Mouse (Mus musculus): ENCODE measurements at regions not wholly inside any gene's neighbourhood (a gene's known extent, or its start where the extent isn't known, plus 50 kb on each side); places are given as distances from the start of the nearest gene placed in this dataset.

DNA sequence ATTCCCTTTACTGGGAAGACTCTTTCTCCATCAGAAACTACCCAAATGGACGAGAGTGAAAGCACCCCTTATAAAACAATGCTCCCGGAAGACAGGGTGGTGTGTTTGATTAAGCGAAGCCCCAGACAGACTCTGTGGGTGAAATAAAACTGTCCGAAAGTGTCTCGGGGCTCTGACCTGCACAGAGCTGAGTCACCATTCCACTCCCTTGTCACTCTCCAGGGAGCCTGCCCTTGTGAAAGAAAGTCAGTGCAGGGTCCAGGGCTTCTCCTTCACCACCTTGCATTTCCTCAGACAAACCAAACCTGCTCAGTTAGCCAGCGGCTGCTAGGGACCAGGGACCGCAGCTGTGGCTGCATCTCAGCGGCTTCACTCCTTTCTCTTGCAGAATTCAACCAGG is 222.3 kb upstream of the Irx3 start:
- no peak overlapping the region for H3K4me3 ChIP-seq
- no peaks in the 10 kb centered on the region for H3K79me2 ChIP-seq (replicated peaks; ENCODE audit: control insufficient read depth, insufficient read depth, low read length)
- TF ChIP-seq CTCF (IDR thresholded peaks at IDR 0.05), result no peak
- no peak for TF ChIP-seq EP300 (IDR thresholded peaks at IDR 0.05; ENCODE audit: insufficient read depth, low read depth, low read length)
- no peak for TF ChIP-seq POLR2A (IDR thresholded peaks at IDR 0.05; ENCODE audit: insufficient read depth, low read depth, low read length)
- H3K9ac ChIP-seq (ENCODE audit: low read depth, low read length), result no peak overlapping the region
- H3K27me3 ChIP-seq (ENCODE audit: control insufficient read depth, insufficient read depth, low read length), result no peaks in the 10 kb centered on the region; the same call in 1 of the 2 replicates
- no peaks in the 10 kb centered on the region for H3K36me3 ChIP-seq (ENCODE audit: control insufficient read depth, insufficient read depth, low read length)
- intact Hi-C loops (cut with DNase I), result no loop called here
- no peaks in the 10 kb centered on the region for H3K4me1 ChIP-seq (ENCODE audit: control insufficient read depth, insufficient read depth, low read length)
- H3K27ac ChIP-seq, result no peak overlapping the region
- 19% methylated on average over 8 of the region's 8 CpGs for WGBS
- no peak for DNase-seq

GRCm38 (mm10) chr8:92021521-92021920 is 219.7 kb upstream of the Irx3 start:
- no peak for TF ChIP-seq CTCF (IDR thresholded peaks at IDR 0.05)
- TF ChIP-seq EP300 (IDR thresholded peaks at IDR 0.05; ENCODE audit: insufficient read depth, low read depth, low read length), result no peak
- TF ChIP-seq POLR2A (IDR thresholded peaks at IDR 0.05; ENCODE audit: insufficient read depth, low read depth, low read length), result no peak
- DNase-seq, result no peak
- intact Hi-C loops (cut with DNase I), result no loop called here

DNA sequence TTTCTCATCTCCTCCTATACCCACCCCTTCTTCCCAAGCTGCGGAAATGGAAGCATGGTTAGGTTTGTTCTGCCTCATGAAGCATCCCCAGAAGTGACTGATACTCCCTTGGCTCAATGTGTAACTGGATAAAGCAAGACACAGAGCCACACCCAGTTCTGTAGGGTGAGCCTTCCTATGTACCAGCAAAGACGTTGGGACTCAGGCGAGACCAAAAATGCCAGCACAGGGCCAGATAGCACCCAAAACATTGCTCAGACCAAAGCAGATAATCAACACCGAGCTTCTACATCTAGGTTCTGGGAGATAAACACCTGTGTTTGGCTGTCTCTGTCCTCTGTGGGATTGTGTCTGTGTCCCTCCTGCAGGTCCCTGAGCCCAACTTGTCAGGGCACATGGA is 212.8 kb upstream of the Irx3 start:
- Histone ChIP-seq H3K36me3 (ENCODE audit: control insufficient read depth, insufficient read depth, low read length) (no peaks in the 10 kb centered on the region), H3K27ac (no peak overlapping the region), H3K27me3 (ENCODE audit: control insufficient read depth, insufficient read depth, low read length) (no peaks in the 10 kb centered on the region), H3K9ac (ENCODE audit: low read depth, low read length) (no peak overlapping the region), H3K4me3 (no peak overlapping the region), H3K79me2 (replicated peaks; ENCODE audit: control insufficient read depth, insufficient read depth, low read length) (no peaks in the 10 kb centered on the region), H3K4me1 (ENCODE audit: control insufficient read depth, insufficient read depth, low read length) (peaks cover 2% of the 10 kb centered on the region; the same call in 1 of the 2 replicates)
- no peak for DNase-seq
- TF ChIP-seq POLR2A (IDR thresholded peaks at IDR 0.05; ENCODE audit: insufficient read depth, low read depth, low read length) (no peak), EP300 (IDR thresholded peaks at IDR 0.05; ENCODE audit: insufficient read depth, low read depth, low read length) (no peak), CTCF (IDR thresholded peaks at IDR 0.05) (no peak)
- 84% methylated on average over 4 of the region's 4 CpGs for WGBS
- intact Hi-C loops (cut with DNase I), result loop anchor here (5.0 kb wide), 1 partner anchor 212 kb away; the partner anchor contains the start of gene Irx3

More at GRCm38 (mm10) chr8:92021521-92021920, 219.7 kb upstream of the Irx3 start:
- Histone ChIP-seq H3K27ac (no peak overlapping the region), H3K27me3 (ENCODE audit: control insufficient read depth, insufficient read depth, low read length) (no peaks in the 10 kb centered on the region), H3K79me2 (replicated peaks; ENCODE audit: control insufficient read depth, insufficient read depth, low read length) (no peaks in the 10 kb centered on the region), H3K9ac (ENCODE audit: low read depth, low read length) (no peak overlapping the region), H3K4me1 (ENCODE audit: control insufficient read depth, insufficient read depth, low read length) (no peaks in the 10 kb centered on the region), H3K4me3 (no peak overlapping the region), H3K36me3 (ENCODE audit: control insufficient read depth, insufficient read depth, low read length) (no peaks in the 10 kb centered on the region)
- 63% methylated on average over 3 of the region's 3 CpGs for WGBS

DNA sequence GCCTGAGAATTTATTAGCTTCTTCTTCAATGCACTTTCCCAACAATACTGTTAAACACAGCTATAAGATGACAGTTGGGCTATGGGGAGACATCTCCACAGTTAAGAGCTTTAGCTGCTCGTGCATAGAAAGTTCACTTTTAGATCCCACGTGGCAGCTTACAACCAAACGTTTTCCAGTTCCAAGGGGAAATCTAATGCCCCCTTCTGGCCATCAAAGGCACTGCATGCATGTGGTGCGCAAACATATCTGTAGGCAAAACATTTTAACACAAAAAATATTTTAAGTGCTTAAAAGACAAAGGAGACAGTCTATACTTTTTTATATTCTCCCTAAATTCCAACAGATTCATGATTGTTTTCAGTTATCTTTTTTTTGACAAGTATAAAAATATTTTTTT is 211.3 kb upstream of the Irx3 start:
- peaks cover 4% of the 10 kb centered on the region; the same call in 1 of the 2 replicates for H3K4me1 ChIP-seq (ENCODE audit: control insufficient read depth, insufficient read depth, low read length)
- TF ChIP-seq POLR2A (IDR thresholded peaks at IDR 0.05; ENCODE audit: insufficient read depth, low read depth, low read length) (no peak), CTCF (IDR thresholded peaks at IDR 0.05) (peak; percentile 68)
- H3K27me3 ChIP-seq (ENCODE audit: control insufficient read depth, insufficient read depth, low read length), result no peaks in the 10 kb centered on the region
- no peak overlapping the region for H3K27ac ChIP-seq
- DNase-seq, result no peak
- 50% methylated on average over 4 of the region's 4 CpGs for WGBS
- no peak overlapping the region for H3K4me3 ChIP-seq
- intact Hi-C loops (cut with DNase I), result loop anchor here (5.0 kb wide), 1 partner anchor 211 kb away; the partner anchor contains the start of gene Irx3
- peaks cover 2% of the 10 kb centered on the region; the same call in 1 of the 2 replicates for H3K36me3 ChIP-seq (ENCODE audit: control insufficient read depth, insufficient read depth, low read length)
- no peaks in the 10 kb centered on the region for H3K79me2 ChIP-seq (replicated peaks; ENCODE audit: control insufficient read depth, insufficient read depth, low read length)
- no peak overlapping the region for H3K9ac ChIP-seq (ENCODE audit: low read depth, low read length)

GRCm38 (mm10) chr8:92010412-92010811 is 208.5 kb upstream of the Irx3 start:
- H3K4me3 ChIP-seq, result no peak overlapping the region
- H3K9ac ChIP-seq (ENCODE audit: low read depth, low read length), result no peak overlapping the region
- H3K36me3 ChIP-seq (ENCODE audit: control insufficient read depth, insufficient read depth, low read length), result peaks cover 2% of the 10 kb centered on the region; the same call in 1 of the 2 replicates
- intact Hi-C loops (cut with DNase I), result loop anchor here (2.0 to 5.0 kb wide), 2 partner anchors 44 to 208 kb away; partner anchors contain the start of gene Irx3
- peak overlapping the region; percentile 84 for H3K27ac ChIP-seq
- TF ChIP-seq POLR2A (IDR thresholded peaks at IDR 0.05; ENCODE audit: insufficient read depth, low read depth, low read length) (no peak), CTCF (IDR thresholded peaks at IDR 0.05) (no peak), EP300 (IDR thresholded peaks at IDR 0.05; ENCODE audit: insufficient read depth, low read depth, low read length) (no peak)
- peaks cover 6% of the 10 kb centered on the region for H3K4me1 ChIP-seq (ENCODE audit: control insufficient read depth, insufficient read depth, low read length)
- 58% methylated on average over 4 of the region's 4 CpGs for WGBS
- no peaks in the 10 kb centered on the region for H3K79me2 ChIP-seq (replicated peaks; ENCODE audit: control insufficient read depth, insufficient read depth, low read length)
- peak in 1 of 2 experiments; percentile 19 for DNase-seq
- no peaks in the 10 kb centered on the region for H3K27me3 ChIP-seq (ENCODE audit: control insufficient read depth, insufficient read depth, low read length)
